Mouse (Mus musculus): ENCODE results near the gene Wnt11.

GRCm38 (mm10) chr7:98871882-98872281 is 37.0 kb downstream of the Wnt11 start:
- TF ChIP-seq POLR2A (IDR thresholded peaks at IDR 0.05; ENCODE audit: low read depth, low read length) (no peak), CTCF (conservative IDR thresholded peaks at IDR 0.05; ENCODE audit: insufficient read depth, insufficient read length, low read depth, low read length) (no peak)

Measured in kidney, adult 2 months (tissue).